Mouse (Mus musculus): ENCODE results near the gene Txnrd1. TPM values are rescaled to one million over a fixed set of nuclear protein-coding genes. Genes with fewer than 3 reads are reported as not detected.

Gene Txnrd1
- polyA plus RNA-seq (2012; ENCODE audit: low replicate concordance), result 126 and 146 TPM in 2 replicates

GRCm38 (mm10) chr10:82833926-82834325 is at the start of gene Txnrd1:
TSS of gene Txnrd1 (plus strand) at chr10:82833951.

DNA sequence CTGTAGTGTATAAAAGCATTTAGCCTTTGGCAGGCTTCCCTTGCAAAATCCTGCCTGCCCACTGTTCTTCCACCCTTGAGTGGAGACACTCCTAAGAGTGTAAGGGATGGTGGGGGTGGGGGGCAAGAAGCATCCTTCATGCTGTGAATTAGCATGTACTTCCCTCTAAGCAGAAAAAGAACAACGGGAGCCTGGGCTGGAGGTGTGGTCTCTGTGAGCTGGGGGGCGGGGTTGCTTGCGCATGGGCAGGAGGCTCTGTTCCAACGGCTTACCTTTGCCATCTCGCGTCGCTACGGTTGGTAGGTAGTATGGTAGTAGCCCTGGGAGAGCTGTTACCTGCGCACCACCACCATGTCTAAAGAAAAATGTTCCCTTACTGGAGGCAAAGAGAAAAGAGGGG is 32.6 kb downstream of the Txnrd1 start, which contains the start of gene Eid3:
Gene Eid3, plus strand, starts transcription at position 271 of the 400 bp plus-strand sequence.

Other genes with a start within 250 kb of the Txnrd1 start
- gene 1190007I07Rik, start 210.7 kb upstream of the Txnrd1 start, polyA plus RNA-seq (2012; ENCODE audit: low replicate concordance), result 38.4 and 50.9 TPM in 2 replicates
- 6.7 and 6.9 TPM in 2 replicates for gene Tdg, start 204.1 kb upstream of the Txnrd1 start, polyA plus RNA-seq (2012; ENCODE audit: low replicate concordance)
- not detected in 2 replicates for gene Glt8d2, start 143.3 kb upstream of the Txnrd1 start, polyA plus RNA-seq (2012; ENCODE audit: low replicate concordance)
- 3.9 and 4.5 TPM in 2 replicates for gene Hcfc2, start 137.8 kb upstream of the Txnrd1 start, polyA plus RNA-seq (2012; ENCODE audit: low replicate concordance)
- gene Nfyb, start 69.8 kb upstream of the Txnrd1 start, polyA plus RNA-seq (2012; ENCODE audit: low replicate concordance), result 28.4 and 32.5 TPM in 2 replicates
- 0.85 and 1.6 TPM in 2 replicates for gene Eid3, start 32.7 kb downstream of the Txnrd1 start, polyA plus RNA-seq (2012; ENCODE audit: low replicate concordance)
- 5.6 and 7.6 TPM in 2 replicates for gene Chst11, start 151.5 kb downstream of the Txnrd1 start, polyA plus RNA-seq (2012; ENCODE audit: low replicate concordance)

Data from leukemia stem cell, adult 10-12 weeks (primary cell).